Mouse (Mus musculus): Measurements from ENCODE around the gene Myrip. TPM values are rescaled to one million over a fixed set of nuclear protein-coding genes. Genes with fewer than 3 reads are reported as not detected.
A peak's percentile ranks its signal among the peaks of the same experiment; 100 is the strongest.
"Not testable (repeated sequence)": the region's sequence is repeated elsewhere in the genome, so short reads cannot be mapped to it uniquely, and the experiment has no call there.

Myrip gene
- 10 to 100 TPM; 55.9 to 64.3 TPM for total RNA-seq (2021)
- long read RNA-seq, full-length matches to known transcripts = 27 of 45 reads
- long read RNA-seq, partial matches to known transcripts = 11 of 45 reads
- long read RNA-seq, other reads (novel, unspliced or antisense) = 7 of 45 reads

GRCm38 (mm10) chr9:120301213-120301612 lies at the start of gene Myrip:
Gene Myrip, plus strand, starts transcription at chr9:120301513.
- DNase-seq (ENCODE audit: low spot score in 2 of 2) = not testable (repeated sequence)

GRCm38 (mm10) chr9:120259805-120260204 lies 41.5 kb upstream of the Myrip start:
- peak; percentile 50 to 80 for DNase-seq (ENCODE audit: low spot score in 2 of 2)

- peak; percentile 53 to 60 for DNase-seq (ENCODE audit: low spot score in 2 of 2)
Observed at GRCm38 (mm10) chr9:120263994-120264393, 37.3 kb upstream of the Myrip start.

GRCm38 (mm10) chr9:120273083-120273482 lies 28.2 kb upstream of the Myrip start:
- DNase-seq (ENCODE audit: low spot score in 2 of 2) = no peak

- no peak for DNase-seq (ENCODE audit: low spot score in 2 of 2)
Observed at GRCm38 (mm10) chr9:120275226-120275625, 26.1 kb upstream of the Myrip start.

DNA sequence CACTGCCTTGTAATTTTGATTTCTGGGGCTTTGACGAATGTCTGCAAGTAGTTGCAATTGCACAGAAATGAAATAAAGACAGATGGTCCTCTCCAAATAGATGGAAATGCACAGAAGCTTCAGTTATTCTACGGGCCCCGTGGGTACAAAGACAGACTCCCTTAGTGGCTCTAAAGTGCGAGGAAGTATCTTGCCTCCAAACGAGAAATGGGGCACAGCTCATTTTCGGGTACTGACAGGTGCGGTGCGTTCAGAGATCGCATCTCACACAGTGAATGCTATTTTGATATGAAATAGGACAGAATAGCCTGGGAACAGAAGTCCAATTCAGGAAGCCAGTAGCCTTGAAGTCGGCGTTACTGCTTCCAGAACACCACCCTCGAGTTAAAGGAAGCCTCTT lies 20.2 kb upstream of the Myrip start:
- DNase-seq (ENCODE audit: low spot score in 2 of 2) = peak; percentile 20 to 62

- DNase-seq (ENCODE audit: low spot score in 2 of 2) = no peak
Observed at GRCm38 (mm10) chr9:120282461-120283047, 18.8 kb upstream of the Myrip start.

- peak; percentile 26 to 68 for DNase-seq (ENCODE audit: low spot score in 2 of 2)
Observed at GRCm38 (mm10) chr9:120283556-120283955, 17.8 kb upstream of the Myrip start.

GRCm38 (mm10) chr9:120288011-120288410 lies 13.3 kb upstream of the Myrip start:
- no peak for DNase-seq (ENCODE audit: low spot score in 2 of 2)

- no peak for DNase-seq (ENCODE audit: low spot score in 2 of 2)
Observed at GRCm38 (mm10) chr9:120290375-120290774, 10.9 kb upstream of the Myrip start.

GRCm38 (mm10) chr9:120292488-120292887 lies 8.8 kb upstream of the Myrip start:
- no peak for DNase-seq (ENCODE audit: low spot score in 2 of 2)

GRCm38 (mm10) chr9:120295527-120295926 lies 5.8 kb upstream of the Myrip start:
- peak in 1 of 2 experiments; percentile 42 for DNase-seq (ENCODE audit: low spot score in 2 of 2)

DNA sequence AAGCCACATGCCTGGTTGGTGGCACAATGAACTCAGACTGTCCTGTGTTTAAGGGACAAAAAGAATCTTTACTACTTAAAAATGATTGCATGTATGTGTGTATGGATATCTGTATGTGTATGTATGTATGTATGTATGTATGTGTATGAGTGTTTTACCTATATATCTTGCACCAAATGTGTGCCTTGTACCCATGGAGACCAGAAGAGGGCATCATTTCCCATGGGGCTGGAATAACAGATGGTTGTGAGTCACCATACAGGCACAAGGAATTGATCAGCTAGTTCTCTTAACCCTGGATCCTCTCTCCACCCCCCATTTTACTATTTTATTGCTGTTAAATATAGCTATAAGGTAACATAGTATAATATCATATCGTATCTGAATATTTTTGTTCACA lies 4.4 kb upstream of the Myrip start:
- no peak for DNase-seq (ENCODE audit: low spot score in 2 of 2)

GRCm38 (mm10) chr9:120299429-120299828 lies 1.9 kb upstream of the Myrip start:
- no peak for DNase-seq (ENCODE audit: low spot score in 2 of 2)

DNA sequence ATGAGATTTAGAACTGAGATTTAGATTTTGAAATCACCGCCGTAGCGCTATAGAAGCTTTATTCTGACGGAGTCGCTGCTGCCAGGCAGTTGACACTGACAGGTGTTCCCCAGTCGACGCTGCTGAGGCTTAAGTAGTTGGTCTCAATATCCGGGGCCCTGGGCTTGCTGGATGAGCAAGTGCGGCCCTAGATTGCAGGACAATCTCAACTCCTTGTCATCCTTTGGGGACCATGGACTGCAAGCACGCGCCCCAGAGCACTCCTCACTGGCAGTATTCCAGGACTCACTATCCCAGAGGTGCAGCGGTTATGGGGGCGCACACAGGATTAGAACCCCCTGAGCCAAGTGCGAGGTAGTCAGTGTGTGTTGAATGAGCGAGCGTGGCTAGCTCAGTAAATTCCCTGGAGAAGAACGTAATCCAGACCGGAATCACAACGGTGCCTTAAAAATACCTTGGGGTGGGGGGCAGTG lies 1.7 kb downstream of the Myrip start:
- DNase-seq (ENCODE audit: low spot score in 2 of 2) = no peak

DNA sequence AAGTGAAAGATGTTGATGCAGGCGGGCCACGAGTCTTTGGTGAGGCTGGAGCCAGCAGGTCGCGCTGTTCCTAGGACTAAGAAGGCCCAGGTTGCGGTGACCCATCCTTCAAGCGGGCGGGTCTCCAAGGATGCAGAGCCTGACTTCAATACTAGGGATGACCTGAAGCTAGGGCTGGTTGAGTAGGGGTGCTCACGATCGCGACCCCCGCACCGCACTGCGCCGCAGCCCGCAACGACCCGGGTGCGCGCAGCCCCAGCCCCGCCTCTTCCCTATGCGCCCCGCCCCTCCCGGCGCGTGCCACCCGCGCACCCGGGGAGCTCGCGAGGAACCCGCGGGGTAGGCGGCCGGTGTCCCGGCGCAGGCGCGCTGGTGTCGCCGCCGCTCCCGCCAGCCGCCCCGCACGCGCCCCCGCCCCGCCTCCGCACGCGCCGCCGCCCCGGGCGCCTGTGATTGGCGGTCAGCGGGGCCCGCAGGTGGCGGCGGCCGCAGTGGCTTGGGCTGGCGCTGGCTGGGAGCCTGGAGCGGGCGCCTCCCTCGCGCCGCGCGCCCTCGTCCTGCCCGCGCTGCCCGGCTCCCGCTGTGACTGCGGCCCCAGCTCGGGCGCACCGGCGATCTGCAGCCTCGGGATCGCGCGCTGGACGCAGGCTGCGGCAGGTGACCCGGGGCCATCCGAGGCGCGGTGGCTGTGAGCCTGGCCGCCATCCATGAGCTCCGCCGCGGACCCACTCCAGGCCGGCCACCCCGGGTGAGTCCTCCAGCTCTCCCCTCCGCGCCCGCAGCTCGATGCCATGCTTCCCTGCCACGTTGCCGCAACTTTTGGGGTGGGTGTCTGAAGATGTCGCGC lies 2.4 kb downstream of the Myrip start:
- DNase-seq (ENCODE audit: low spot score in 2 of 2) = peak; percentile 78 to 82

DNA sequence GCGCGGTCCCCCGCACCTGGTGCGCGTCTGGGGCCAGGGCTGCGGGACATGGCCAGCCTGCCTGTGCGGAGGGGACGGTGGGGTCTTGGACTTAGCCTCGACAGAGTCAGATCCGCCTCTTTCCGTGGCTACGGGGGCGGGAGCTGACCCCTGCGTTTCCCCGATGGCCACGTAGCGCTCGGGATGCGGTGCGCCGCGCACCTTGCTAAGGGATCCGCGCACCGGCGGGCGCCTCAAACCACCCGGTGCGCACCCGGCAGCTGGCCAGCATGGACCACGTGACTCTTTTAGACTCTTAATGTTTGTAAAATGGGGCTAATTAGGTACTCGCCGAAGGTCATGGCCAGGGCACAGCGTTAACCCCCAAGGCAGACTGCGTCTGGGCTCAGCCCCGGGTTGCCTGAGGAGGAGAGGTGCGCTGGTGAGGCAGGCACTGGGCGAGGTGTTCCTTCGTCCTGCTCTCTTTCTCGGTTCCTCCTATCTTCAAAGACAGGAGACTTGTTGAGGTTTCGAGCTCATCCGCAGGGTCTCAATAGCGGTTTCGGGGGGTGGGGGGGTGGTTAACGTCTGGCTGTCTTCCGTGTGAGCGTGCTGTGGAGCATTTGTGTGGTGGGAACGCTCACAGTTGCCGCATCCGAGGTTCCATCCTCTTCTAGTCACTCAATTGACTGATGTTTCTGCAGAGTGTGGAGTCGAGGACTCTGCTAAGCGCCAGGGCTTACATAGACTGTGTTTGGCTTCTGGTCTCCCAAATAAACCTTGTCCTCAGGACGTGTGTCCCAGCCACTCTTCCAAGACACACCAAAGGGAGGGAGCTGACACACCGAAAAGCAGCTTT lies 3.2 kb downstream of the Myrip start:
- DNase-seq (ENCODE audit: low spot score in 2 of 2) = peak; percentile 13 to 59

DNA sequence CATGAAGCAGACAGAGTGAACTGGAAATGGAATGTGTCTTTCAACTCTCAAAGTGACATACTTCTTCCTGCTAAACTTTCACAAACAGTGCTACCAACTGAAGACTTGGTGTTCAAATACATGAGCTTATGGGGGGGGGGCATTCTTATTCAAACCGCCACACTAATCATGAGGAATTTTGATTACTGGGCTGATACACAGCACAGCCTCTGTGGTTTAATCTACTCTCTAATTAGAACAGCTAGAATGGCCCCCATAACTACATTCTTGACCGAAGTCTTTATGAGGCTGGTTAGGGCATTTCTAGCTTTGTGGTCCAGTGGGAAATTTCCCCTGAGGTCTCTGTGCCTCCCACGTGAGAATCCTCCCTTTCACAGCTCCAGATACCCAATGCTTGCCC lies 13.9 kb downstream of the Myrip start:
- no peak for DNase-seq (ENCODE audit: low spot score in 2 of 2)

GRCm38 (mm10) chr9:120319099-120319498 lies 17.8 kb downstream of the Myrip start:
- no peak for DNase-seq (ENCODE audit: low spot score in 2 of 2)

DNA sequence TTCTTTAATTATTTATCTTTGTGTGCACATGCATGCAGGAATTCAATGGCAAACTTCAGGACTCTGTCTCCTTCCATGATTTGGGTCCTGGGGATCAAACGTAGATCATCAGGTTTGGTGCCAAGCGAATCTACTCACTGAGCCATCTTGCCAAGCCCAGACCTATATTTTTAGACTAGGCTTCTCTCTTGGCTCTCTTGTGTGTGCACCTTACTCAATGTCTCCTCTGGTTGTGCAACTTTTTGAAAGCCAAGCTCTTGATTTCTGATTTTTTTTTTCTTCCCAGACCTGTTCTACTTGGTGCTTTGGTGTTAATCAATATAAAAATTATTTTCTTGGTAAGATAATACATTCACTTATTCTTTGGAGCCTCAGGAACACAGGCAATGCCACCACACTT lies 19.3 kb downstream of the Myrip start:
- DNase-seq (ENCODE audit: low spot score in 2 of 2) = no peak

DNA sequence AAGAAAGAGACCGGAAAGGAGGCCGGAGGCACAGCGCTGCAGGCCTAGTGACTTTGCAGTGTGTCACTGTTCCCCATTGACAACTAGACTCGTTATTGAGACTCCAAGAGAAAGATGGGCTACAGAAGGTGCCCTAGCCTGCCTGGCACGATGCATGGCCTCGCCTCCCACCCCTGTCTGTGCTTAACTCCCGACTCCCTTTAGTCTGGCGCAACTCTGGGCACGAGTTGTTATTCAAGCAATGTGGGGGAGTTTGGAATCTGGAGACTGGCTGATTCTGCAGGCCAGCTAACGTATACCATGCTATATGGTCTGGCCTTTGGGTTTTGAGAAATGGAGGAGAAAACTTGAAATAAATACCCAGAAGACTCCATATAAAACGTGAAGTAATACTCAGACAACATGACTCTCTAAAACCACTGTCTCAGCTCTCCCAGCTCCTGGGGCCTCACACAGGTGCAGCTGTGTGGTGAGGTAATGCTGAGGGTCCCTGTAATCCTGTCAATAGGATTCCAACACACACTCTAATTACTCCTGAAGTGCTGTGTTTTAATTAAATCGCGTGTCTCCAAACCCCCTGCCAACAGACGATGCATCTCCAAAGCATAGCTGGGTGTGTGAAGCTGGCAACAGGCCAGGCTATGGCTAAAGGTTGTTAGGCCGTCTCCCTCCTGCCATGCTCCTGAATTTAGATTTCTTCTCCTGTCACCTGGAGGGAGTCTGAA lies 21.6 kb downstream of the Myrip start:
- peak in 1 of 2 experiments; percentile 50 for DNase-seq (ENCODE audit: low spot score in 2 of 2)
